In genomic region chr11:94212489-94212836, GRCm38 (mm10) we compare ENCODE assay signal across 8 mouse cellular contexts. TPM values are rescaled to one million over a fixed set of nuclear protein-coding genes. Genes with fewer than 3 reads are reported as not detected.
A peak's percentile ranks its signal among the peaks of the same experiment; 100 is the strongest.
DNase-seq lines count a peak whose midpoint lies in the region; ATAC-seq lines count a peak whose summit lies in the region.

No protein-coding gene starts in this region.

- H3K27ac ChIP-seq in brown adipose tissue, adult 24 weeks (replicated peaks; ENCODE audit: low read depth, low read length) = peak overlapping the region; percentile 92
- peak overlapping the region; percentile 99 for H3K27ac ChIP-seq in hindbrain, embryonic 16.5 days (ENCODE audit: low read depth, low read length)
- peak overlapping the region; percentile 99 for H3K27ac ChIP-seq in midbrain, embryonic 13.5 days

- H3K4me2 ChIP-seq in hindbrain, embryonic 16.5 days (ENCODE audit: low read length) = peak overlapping the region; percentile 79
- peak overlapping the region; percentile 67 for H3K4me2 ChIP-seq in midbrain, embryonic 13.5 days (replicated peaks)

- WGBS in hindbrain, embryonic 16.5 days = 1% methylated on average over 7 of the region's 7 CpGs
- WGBS in midbrain, embryonic 13.5 days = 0% methylated on average over 7 of the region's 7 CpGs

- H3K9me3 ChIP-seq in hindbrain, embryonic 16.5 days (ENCODE audit: control insufficient read depth, low read length) = no peaks in the 10 kb centered on the region
- H3K9me3 ChIP-seq in midbrain, embryonic 13.5 days = no peaks in the 10 kb centered on the region

- H3K4me3 ChIP-seq in brown adipose tissue, adult 24 weeks (ENCODE audit: insufficient read depth, low read depth, low read length) = peak overlapping the region; percentile 82
- H3K4me3 ChIP-seq in hindbrain, embryonic 16.5 days (ENCODE audit: low read length) = peak overlapping the region; percentile 88
- H3K4me3 ChIP-seq in midbrain, embryonic 13.5 days (replicated peaks) = peak overlapping the region; percentile 98

- peak overlapping the region; percentile 99 for H3K9ac ChIP-seq in hindbrain, embryonic 16.5 days (ENCODE audit: low read depth, low read length)
- peak overlapping the region; percentile 99 for H3K9ac ChIP-seq in midbrain, embryonic 13.5 days (replicated peaks)

- no peak for ATAC-seq in hindbrain, embryonic 16.5 days
- no peak for ATAC-seq in midbrain, embryonic 13.5 days
- ATAC-seq in frontal cortex, adult (ENCODE audit: low TSS enrichment) = no peak

- peaks cover 12% of the 10 kb centered on the region for H3K36me3 ChIP-seq in hindbrain, embryonic 16.5 days (ENCODE audit: control insufficient read depth, insufficient read depth, low read length)
- H3K36me3 ChIP-seq in midbrain, embryonic 13.5 days = peaks cover 14% of the 10 kb centered on the region

- DNase-seq in kidney, adult 9 months = peak; percentile 69
- no peak for DNase-seq in kidney, adult 11 months
- DNase-seq in yolk sac, embryonic 10.5 days (ENCODE audit: low spot score) = no peak
- no peak for DNase-seq in lung, postnatal 25 days (ENCODE audit: low spot score)

- H3K4me1 ChIP-seq in brown adipose tissue, adult 24 weeks (ENCODE audit: control insufficient read depth, insufficient read depth, insufficient read length, low read length) = no peaks in the 10 kb centered on the region
- H3K4me1 ChIP-seq in hindbrain, embryonic 16.5 days (ENCODE audit: control insufficient read depth, insufficient read depth, low read depth, low read length) = peaks cover 23% of the 10 kb centered on the region
- H3K4me1 ChIP-seq in midbrain, embryonic 13.5 days (replicated peaks) = peaks cover 34% of the 10 kb centered on the region

- H3K27me3 ChIP-seq in hindbrain, embryonic 16.5 days (replicated peaks; ENCODE audit: control insufficient read depth, insufficient read depth, low read length) = no peaks in the 10 kb centered on the region
- no peaks in the 10 kb centered on the region for H3K27me3 ChIP-seq in midbrain, embryonic 13.5 days

RNA-seq across cellular contexts. Expression of gene Tob1, which starts 1.2 kb away (rescaled TPM):
- 172 and 175 TPM in 2 replicates for polyA plus RNA-seq in brown adipose tissue, adult 24 weeks (2012; ENCODE audit: insufficient read depth, insufficient read length, missing spikeins)
- 29.1 and 29.2 TPM in 2 replicates for polyA plus RNA-seq in hindbrain, embryonic 16.5 days (2015; fragmentation: Nextera tagmentation; extraction: Ambion mirVana)
- 33.0 and 33.2 TPM in 2 replicates for polyA plus RNA-seq in midbrain, embryonic 13.5 days (2015; fragmentation: Nextera tagmentation; extraction: Ambion mirVana)

RNA-seq across cellular contexts. Expression of gene Wfikkn2, which starts 33.3 kb away (rescaled TPM):
- 0.28 and 0.54 TPM in 2 replicates for polyA plus RNA-seq in brown adipose tissue, adult 24 weeks (2012; ENCODE audit: insufficient read depth, insufficient read length, missing spikeins)
- 9.3 and 10.2 TPM in 2 replicates for polyA plus RNA-seq in hindbrain, embryonic 16.5 days (2015; fragmentation: Nextera tagmentation; extraction: Ambion mirVana)
- polyA plus RNA-seq in midbrain, embryonic 13.5 days (2015; fragmentation: Nextera tagmentation; extraction: Ambion mirVana) = 2.9 and 3.4 TPM in 2 replicates
